Mouse (Mus musculus) splenic B cell, adult 2 months (primary cell): ENCODE data around the gene Mfap5.
A peak's percentile ranks its signal among the peaks of the same experiment; 100 is the strongest.
"Not testable (repeated sequence)": the region's sequence is repeated elsewhere in the genome, so short reads cannot be mapped to it uniquely, and the experiment has no call there.

Experiments
- DNase-seq: peaks from one replicate; pipeline ENCODE4 v3.0.0-alpha.2; 2011; ENCODE audit warnings: low read depth, low spot score
- H3K27me3 ChIP-seq: 2 replicates; pipeline ENCODE4 v1.6.1; 2012; ENCODE audit warnings: mild to moderate bottlenecking, low read length, moderate library complexity, mixed read lengths; ENCODE audit not compliant: control insufficient read depth, poor library complexity, insufficient read depth, severe bottlenecking
- H3K36me3 ChIP-seq: 2 replicates; pipeline ENCODE4 v1.6.1; 2012; ENCODE audit warnings: mild to moderate bottlenecking, low read length, moderate library complexity, mixed read lengths; ENCODE audit not compliant: control insufficient read depth, poor library complexity, insufficient read depth, severe bottlenecking

Mfap5 gene

GRCm38 (mm10) chr6:122495082-122495881 lies 10.4 kb upstream of the Mfap5 start:
- no peaks in the 10 kb centered on the region for H3K36me3 ChIP-seq
- no peaks in the 10 kb centered on the region; the same call in none of the 2 replicates for H3K27me3 ChIP-seq
- DNase-seq, result no peak

DNA sequence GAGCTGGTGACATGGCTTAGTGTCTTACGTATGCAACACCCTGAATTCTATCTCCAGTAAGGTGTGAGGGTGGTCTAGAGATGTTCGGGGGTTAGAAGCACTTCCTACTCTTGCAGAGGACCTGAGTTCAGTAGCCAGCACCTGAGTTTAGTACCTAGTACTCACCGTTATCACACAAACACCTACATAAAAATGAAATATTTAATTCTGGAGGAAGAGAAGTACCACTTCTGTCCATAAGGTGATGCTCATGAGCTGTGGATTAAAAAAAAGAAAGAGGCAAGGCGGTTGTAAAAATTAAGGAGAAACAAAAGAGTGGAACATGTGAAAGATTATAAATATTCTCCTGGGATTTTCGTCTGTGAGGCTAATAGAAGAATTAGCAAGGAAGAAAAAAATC lies 9.1 kb upstream of the Mfap5 start:
- Histone ChIP-seq H3K27me3 (no peaks in the 10 kb centered on the region; the same call in none of the 2 replicates), H3K36me3 (no peaks in the 10 kb centered on the region)
- DNase-seq, result peak; percentile 42

DNA sequence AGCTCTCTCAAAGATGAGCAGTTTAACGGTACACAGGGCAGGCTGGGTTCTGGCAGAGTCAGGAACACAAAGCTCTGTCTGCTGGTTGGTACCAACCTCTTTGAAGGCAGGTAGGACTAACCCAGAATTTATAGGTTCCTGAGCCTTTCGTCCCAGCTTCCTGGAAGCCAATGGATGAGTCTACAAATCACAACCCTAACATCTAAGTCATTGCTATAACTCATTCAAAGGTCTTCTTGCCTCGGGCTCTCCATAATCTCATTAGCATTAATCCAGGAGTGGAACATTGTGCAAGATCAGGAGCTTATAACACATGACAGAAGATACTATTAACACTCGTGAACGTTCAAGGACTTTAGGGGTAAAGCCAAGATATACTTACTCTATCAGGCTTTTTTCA lies 7.0 kb upstream of the Mfap5 start, which contains the start of gene Rimklb:
TSS of gene Rimklb (minus strand) at position 101 of the 400 bp plus-strand sequence.
- H3K36me3 ChIP-seq, result no peaks in the 10 kb centered on the region
- H3K27me3 ChIP-seq, result no peaks in the 10 kb centered on the region; the same call in none of the 2 replicates
- no peak for DNase-seq

DNA sequence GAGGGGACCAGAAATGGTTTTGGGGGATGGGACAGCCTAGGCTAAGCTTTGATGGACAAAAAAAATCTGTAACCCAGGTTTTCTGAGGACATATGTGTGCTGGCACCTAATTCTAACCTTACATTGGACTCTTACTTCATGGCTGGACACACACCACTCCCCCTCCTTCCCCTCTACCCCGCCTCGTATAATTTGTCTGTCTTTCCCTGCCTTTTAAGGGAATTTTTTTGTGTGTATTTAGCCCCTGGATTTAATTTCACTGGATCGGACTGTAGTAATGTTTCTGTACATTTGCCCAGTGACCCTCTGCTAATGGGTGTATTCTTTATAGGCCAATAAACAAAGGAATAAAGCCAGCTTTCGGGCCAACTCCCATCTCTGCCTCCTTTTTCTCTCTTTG lies 604 bp upstream of the Mfap5 start:
- H3K36me3 ChIP-seq, result no peaks in the 10 kb centered on the region

DNA sequence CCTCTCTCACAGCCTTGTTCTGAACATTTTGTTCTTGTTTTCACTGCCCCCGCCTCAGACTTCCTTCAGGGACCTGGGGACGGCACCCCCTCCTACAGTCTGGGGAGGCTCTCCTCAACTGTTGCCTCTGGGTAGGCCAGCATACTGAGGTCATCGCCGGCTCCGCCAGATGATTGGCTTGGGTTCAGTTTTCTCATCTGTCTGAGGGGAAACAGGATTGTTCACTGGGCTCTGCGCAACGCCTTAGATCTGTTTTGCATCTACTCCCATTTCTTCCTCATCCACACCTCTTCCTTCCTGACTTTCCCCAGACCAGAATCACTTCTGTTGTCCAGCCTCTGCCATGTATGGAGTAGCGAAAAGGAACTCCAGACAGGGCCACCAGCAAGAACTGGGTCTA lies 2.8 kb downstream of the Mfap5 start:
- no peak for DNase-seq
- H3K27me3 ChIP-seq, result no peaks in the 10 kb centered on the region
- H3K36me3 ChIP-seq, result no peaks in the 10 kb centered on the region

More for the DNA sequence above, 604 bp upstream of the Mfap5 start:
- no peak for DNase-seq
- H3K27me3 ChIP-seq, result no peaks in the 10 kb centered on the region

- Histone ChIP-seq H3K27me3 (no peaks in the 10 kb centered on the region), H3K36me3 (no peaks in the 10 kb centered on the region)
- DNase-seq, result no peak
Measured at GRCm38 (mm10) chr6:122512914-122513878, 7.6 kb downstream of the Mfap5 start.

GRCm38 (mm10) chr6:122514312-122514711 lies 8.7 kb downstream of the Mfap5 start:
- no peaks in the 10 kb centered on the region for H3K27me3 ChIP-seq
- no peak for DNase-seq
- no peaks in the 10 kb centered on the region for H3K36me3 ChIP-seq

- not testable (repeated sequence) for H3K36me3 ChIP-seq, H3K27me3 ChIP-seq, DNase-seq
Measured at GRCm38 (mm10) chr6:122515762-122516161, 10.1 kb downstream of the Mfap5 start.

GRCm38 (mm10) chr6:122517668-122518067 lies 12.0 kb downstream of the Mfap5 start:
- DNase-seq, result no peak
- Histone ChIP-seq H3K27me3 (no peaks in the 10 kb centered on the region), H3K36me3 (no peaks in the 10 kb centered on the region)

GRCm38 (mm10) chr6:122519384-122519783 lies 13.7 kb downstream of the Mfap5 start:
- DNase-seq, result peak; percentile 25
- no peaks in the 10 kb centered on the region for H3K27me3 ChIP-seq
- no peaks in the 10 kb centered on the region for H3K36me3 ChIP-seq

DNA sequence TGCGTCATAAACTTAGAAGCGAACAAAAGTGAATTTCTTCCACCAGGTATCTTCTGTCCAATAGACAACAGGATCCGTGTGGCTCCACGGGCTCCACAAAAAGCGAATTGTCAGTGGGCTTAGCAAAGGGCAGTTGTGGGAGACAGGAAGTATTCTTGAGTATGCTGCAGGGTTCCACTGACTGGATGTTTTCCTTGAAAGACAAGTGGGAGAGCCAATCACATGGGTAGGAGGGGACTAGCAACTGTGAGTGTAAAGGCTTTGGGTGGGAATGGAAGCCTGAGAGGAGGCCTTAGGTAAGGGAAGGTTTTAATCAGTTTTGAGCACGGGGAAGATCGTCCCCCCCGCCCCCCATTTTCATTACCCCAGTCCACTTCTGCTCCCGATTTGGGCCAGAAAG lies 16.9 kb downstream of the Mfap5 start:
- DNase-seq, result no peak
- Histone ChIP-seq H3K27me3 (no peaks in the 10 kb centered on the region), H3K36me3 (no peaks in the 10 kb centered on the region)

DNA sequence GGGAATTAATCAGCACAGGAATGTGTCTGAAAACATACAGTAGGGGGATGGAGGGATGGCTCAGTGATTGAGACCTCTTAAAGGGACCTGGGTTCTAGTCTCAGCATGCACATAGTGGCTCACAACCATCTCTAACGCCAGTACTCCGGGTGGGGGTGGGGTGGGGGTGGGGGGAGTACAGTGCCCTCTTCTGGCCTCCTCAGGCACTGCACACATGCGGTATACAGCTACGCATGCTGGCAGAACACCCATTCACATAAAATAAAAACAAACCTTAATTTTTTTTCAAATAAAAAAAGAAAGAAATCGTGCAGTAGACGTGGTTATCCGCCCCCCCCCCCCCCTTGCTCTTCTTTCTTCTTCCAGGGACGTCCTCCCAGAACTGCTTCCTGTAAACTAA lies 17.6 kb downstream of the Mfap5 start:
- no peaks in the 10 kb centered on the region for H3K36me3 ChIP-seq

DNA sequence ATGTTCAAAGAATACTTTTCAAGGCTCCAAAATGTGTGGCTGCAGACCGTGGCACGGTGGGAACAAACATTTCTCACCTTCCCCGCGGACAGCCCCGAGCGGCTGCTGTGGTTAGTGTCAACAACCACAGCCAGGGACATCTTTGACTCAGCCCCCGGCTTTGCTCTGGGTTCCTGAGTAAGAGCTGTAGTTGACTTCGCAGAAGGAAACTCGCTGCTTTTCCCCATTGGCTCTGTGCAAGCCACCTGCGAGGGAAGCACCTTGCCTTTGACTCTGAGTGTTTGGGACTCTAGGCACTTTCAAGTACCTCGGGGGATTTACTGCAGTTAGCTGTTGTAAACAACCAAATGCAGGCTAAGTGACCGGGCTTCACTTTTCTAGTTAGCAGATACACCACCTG lies 22.0 kb downstream of the Mfap5 start:
- DNase-seq, result peak; percentile 25
- no peaks in the 10 kb centered on the region for H3K27me3 ChIP-seq
- no peaks in the 10 kb centered on the region for H3K36me3 ChIP-seq

More for the DNA sequence above, 17.6 kb downstream of the Mfap5 start:
- H3K27me3 ChIP-seq, result no peaks in the 10 kb centered on the region
- no peak for DNase-seq

DNA sequence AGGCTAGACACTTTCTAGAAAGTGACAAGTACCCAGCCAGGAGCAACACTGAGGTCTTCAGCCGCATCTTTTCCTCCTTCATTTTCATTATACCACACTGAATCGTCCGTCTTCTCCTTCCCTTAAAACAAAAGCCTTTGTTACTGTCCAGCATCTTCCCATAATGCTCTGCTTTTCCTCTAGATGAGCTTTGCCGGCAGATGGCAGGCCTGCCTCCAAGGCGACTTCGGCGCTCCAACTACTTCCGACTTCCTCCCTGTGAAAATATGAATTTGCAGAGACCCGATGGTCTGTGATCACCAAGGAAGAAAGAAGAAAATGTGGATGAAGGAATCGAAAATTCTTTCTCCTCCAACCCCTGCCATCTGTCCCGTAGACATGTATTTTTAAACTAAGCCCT lies 22.5 kb downstream of the Mfap5 start:
- no peaks in the 10 kb centered on the region for H3K36me3 ChIP-seq
- no peaks in the 10 kb centered on the region for H3K27me3 ChIP-seq
- DNase-seq, result no peak
